Mouse (Mus musculus): ENCODE results near the gene Sinhcaf.

GRCm38 (mm10) chr6:148937693-148938092 is 8.6 kb downstream of the Sinhcaf start:
- TF ChIP-seq GATA1 (IDR thresholded peaks at IDR 0.05; ENCODE audit: borderline replicate concordance, low read length) (no peak), FLI1 (IDR thresholded peaks at IDR 0.05; ENCODE audit: low read length) (no peak)

All from megakaryocyte, embryonic 14.5 days (primary cell).